ENCODE assay signal across 10 mouse cellular contexts in the genomic region with DNA sequence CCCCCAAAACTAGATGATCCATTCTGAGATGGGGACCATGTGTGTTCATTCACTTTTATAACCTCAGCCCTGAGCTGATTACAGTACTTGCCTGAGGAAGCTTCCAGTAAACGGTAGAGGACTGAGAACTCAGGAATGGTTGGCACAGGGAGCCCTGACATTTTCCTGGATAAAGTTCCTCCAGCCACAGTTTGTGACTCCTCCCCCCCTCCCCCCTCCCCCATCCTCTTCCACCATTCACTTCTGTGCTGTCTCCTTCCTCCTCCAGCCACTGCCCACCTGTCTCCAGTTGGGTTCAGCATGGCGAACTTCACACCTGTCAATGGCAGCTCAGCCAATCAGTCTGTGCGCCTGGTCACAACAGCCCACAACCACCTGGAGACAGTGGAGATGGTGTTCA. TPM values are rescaled to one million over a fixed set of nuclear protein-coding genes. Genes with fewer than 3 reads are reported as not detected.
DNase-seq lines count a peak whose midpoint lies in the region; ATAC-seq and TF ChIP-seq lines count a peak whose summit lies in the region.
"Had no signal": no experiment of that assay in that cellular context is flagged by ENCODE, and none has a peak within 500 bp of the region (broad histone marks: within the 10 kb centered on the region; RNA-seq: fewer than 3 reads in every experiment).

A gene (plus strand): TSS at position 301 of the 400 bp plus-strand sequence.

- no peak within 1 kb of the TSS for H3K27ac ChIP-seq in kidney, embryonic 16.5 days (ENCODE audit: low read length)
- H3K27ac ChIP-seq in ES-E14 (ENCODE audit: insufficient read depth, low read depth, low read length, poor library complexity, severe bottlenecking), result no peak within 1 kb of the TSS
- no peak within 1 kb of the TSS for H3K27ac ChIP-seq in embryonic facial prominence, embryonic 12.5 days

- H3K4me1 ChIP-seq in kidney, embryonic 16.5 days (ENCODE audit: insufficient read depth, low read length), result peaks cover 34% of the 10 kb centered on the region
- peaks cover 2 to 31% of the 10 kb centered on the region in 2 experiments; a peak in 3 of 4 replicates for H3K4me1 ChIP-seq in ES-E14 (ENCODE audit: control insufficient read depth in 2 of 2, insufficient read depth in 2 of 2, low read length in 2 of 2, poor library complexity in 1 of 2)
- peaks cover 22% of the 10 kb centered on the region for H3K4me1 ChIP-seq in embryonic facial prominence, embryonic 12.5 days

- 76% methylated on average over 3 of the region's 3 CpGs for WGBS in kidney, embryonic 16.5 days
- WGBS in embryonic facial prominence, embryonic 12.5 days, result 84% methylated on average over 3 of the region's 3 CpGs

- intact Hi-C loops in left cerebral cortex, postnatal 25 days (cut with DNase I), result loop anchor here (5.0 kb wide), 1 partner anchor 35 kb away; no protein-coding TSS in a partner anchor

- peak within 1 kb of the TSS; percentile 17 for H3K4me2 ChIP-seq in kidney, embryonic 16.5 days (replicated peaks; ENCODE audit: low read depth, low read length)
- peak within 1 kb of the TSS; percentile 25; the same call in 1 of the 2 replicates for H3K4me2 ChIP-seq in embryonic facial prominence, embryonic 12.5 days (replicated peaks)

- no peak for ATAC-seq in kidney, embryonic 16.5 days (ENCODE audit: low FRiP score, low TSS enrichment)
- ATAC-seq in embryonic facial prominence, embryonic 12.5 days (ENCODE audit: insufficient number of reproducible peaks, insufficient read depth, low FRiP score, low TSS enrichment), result no peak
- ATAC-seq in granulocyte monocyte progenitor cell, adult 5-6 weeks (replicated peaks; ENCODE audit: poor library complexity, severe bottlenecking), result no peak
- ATAC-seq: midbrain, embryonic 16.5 days had no signal

- H3K9ac ChIP-seq in kidney, embryonic 16.5 days (replicated peaks; ENCODE audit: low read length), result no peak within 1 kb of the TSS
- H3K9ac ChIP-seq in ES-E14 (ENCODE audit: insufficient read depth, low read depth, low read length, poor library complexity, severe bottlenecking), result peak within 1 kb of the TSS; percentile 33; the same call in 1 of the 2 replicates
- no peak within 1 kb of the TSS for H3K9ac ChIP-seq in embryonic facial prominence, embryonic 12.5 days

- H3K9me3 ChIP-seq in kidney, embryonic 16.5 days (ENCODE audit: low read length), result no peaks in the 10 kb centered on the region
- H3K9me3 ChIP-seq in ES-E14 (ENCODE audit: control insufficient read depth, insufficient read depth, low read depth, low read length), result no peaks in the 10 kb centered on the region
- no peaks in the 10 kb centered on the region for H3K9me3 ChIP-seq in embryonic facial prominence, embryonic 12.5 days

- no peak for DNase-seq in kidney, adult 9 months
- DNase-seq in ES-E14 (ENCODE audit: low read depth, low spot score), result no peak
- no peak for DNase-seq in left cerebral cortex, postnatal 25 days (ENCODE audit: low spot score in 2 of 2)
- no peak for DNase-seq in ovary, postnatal 36 days (ENCODE audit: low spot score)
- no peak for DNase-seq in gastrocnemius, postnatal 4 days (ENCODE audit: low spot score in 2 of 2)
- DNase-seq: gastrocnemius, postnatal 36 days had no signal

- no peak within 1 kb of the TSS for H3K4me3 ChIP-seq in kidney, embryonic 16.5 days (ENCODE audit: low read length)
- H3K4me3 ChIP-seq in ES-E14 (ENCODE audit: insufficient read depth in 1 of 2, low read depth in 1 of 2, low read length in 2 of 2, poor library complexity in 1 of 2, severe bottlenecking in 1 of 2), result peak within 1 kb of the TSS; percentile 46 to 58
- H3K4me3 ChIP-seq in embryonic facial prominence, embryonic 12.5 days, result no peak within 1 kb of the TSS

- H3K27me3 ChIP-seq in kidney, embryonic 16.5 days (ENCODE audit: insufficient read depth, low read length), result peaks cover 27% of the 10 kb centered on the region
- peaks cover 32% of the 10 kb centered on the region for H3K27me3 ChIP-seq in embryonic facial prominence, embryonic 12.5 days

- no peaks in the 10 kb centered on the region for H3K36me3 ChIP-seq in kidney, embryonic 16.5 days (ENCODE audit: insufficient read depth, low read length)
- no peaks in the 10 kb centered on the region; the same call in 1 of the 2 replicates for H3K36me3 ChIP-seq in ES-E14 (ENCODE audit: control insufficient read depth, insufficient read depth, low read length, poor library complexity, severe bottlenecking)
- H3K36me3 ChIP-seq in embryonic facial prominence, embryonic 12.5 days, result peaks cover 14% of the 10 kb centered on the region; the same call in 1 of the 2 replicates

- in situ Hi-C loops in ES-E14 (cut with MboI; ENCODE audit: low sequenced_read_pairs in 2 of 2, unreplicated experiment in 2 of 2), result no loop called here

TF ChIP-seq in ES-E14, 5 proteins besides CTCF, POLR2A, EP300 and RAD21:
- TF ChIP-seq ZNF384 (IDR thresholded peaks at IDR 0.05; ENCODE audit: low read depth, low read length) (no peak), CHD2 (IDR thresholded peaks at IDR 0.05; ENCODE audit: low read depth, low read length) (no peak), HCFC1 (IDR thresholded peaks at IDR 0.05; ENCODE audit: borderline replicate concordance, insufficient read depth, low read length) (no peak)

RNA-seq across cellular contexts. Expression of the gene that starts here (rescaled TPM):
- 0.11 and 0.19 TPM in 2 replicates for polyA plus RNA-seq in kidney, embryonic 16.5 days (2015; fragmentation: Nextera tagmentation; extraction: Ambion mirVana)
- total RNA-seq in ES-E14 (2012; rRNA removed), result 5.6 and 9.5 TPM in 2 replicates
- 0.65 and 1.2 TPM in 2 replicates for polyA plus RNA-seq in embryonic facial prominence, embryonic 12.5 days (2016; fragmentation: Nextera tagmentation; extraction: Ambion mirVana)
- total RNA-seq in left cerebral cortex, postnatal 25 days (2021), result 10 to 100 TPM; 41.6 to 55.1 TPM
- not detected in 2 replicates for total RNA-seq in granulocyte monocyte progenitor cell, adult 5-6 weeks (2014; fragmentation: Nextera tagmentation)
- 0.26 TPM in 1 of 2 replicates, not detected in the other for total RNA-seq in granulocyte monocyte progenitor cell, adult 5-6 weeks (2017)
- total RNA-seq in gastrocnemius, postnatal 4 days (2021), result under 1 TPM; 0.32 to 0.36 TPM
- total RNA-seq: gastrocnemius, postnatal 36 days had no signal

Comparison
In these comparisons a context has a peak if more than half of its experiments do, and no peak if none do; other contexts are left out.
1. H3K4me3 ChIP-seq: peak in ES-E14 (2 of 2); none in kidney, embryonic 16.5 days (single experiment) and embryonic facial prominence, embryonic 12.5 days (single experiment).